Mouse (Mus musculus): ENCODE measurements around the gene Gm20388.

Gm20388 gene

GRCm38 (mm10) chr8:124212148-124212547 is 4301.5 kb downstream of the Gm20388 start:
- DNase-seq (ENCODE audit: extremely low spot score, low read depth, low spot score) = no peak

GRCm38 (mm10) chr8:124216951-124217350 is 4306.3 kb downstream of the Gm20388 start:
- no peak for DNase-seq (ENCODE audit: extremely low spot score, low read depth, low spot score)

GRCm38 (mm10) chr8:124229883-124230282 is 4319.2 kb downstream of the Gm20388 start:
- no peak for DNase-seq (ENCODE audit: extremely low spot score, low read depth, low spot score)

GRCm38 (mm10) chr8:124230496-124231175 is 4320.0 kb downstream of the Gm20388 start:
- DNase-seq (ENCODE audit: extremely low spot score, low read depth, low spot score) = no peak

GRCm38 (mm10) chr8:124231176-124231484 is 4320.5 kb downstream of the Gm20388 start, which contains the start of gene Galnt2:
TSS of gene Galnt2 (plus strand) at chr8:124231391.
- no peak for DNase-seq (ENCODE audit: extremely low spot score, low read depth, low spot score)

GRCm38 (mm10) chr8:124231485-124232279 is 4321.0 kb downstream of the Gm20388 start:
- no peak for DNase-seq (ENCODE audit: extremely low spot score, low read depth, low spot score)

- DNase-seq (ENCODE audit: extremely low spot score, low read depth, low spot score) = no peak
These were observed 4321.6 kb downstream of the Gm20388 start for GRCm38 (mm10) chr8:124232280-124232600.

GRCm38 (mm10) chr8:124234496-124234895 is 4323.9 kb downstream of the Gm20388 start:
- DNase-seq (ENCODE audit: extremely low spot score, low read depth, low spot score) = no peak

- DNase-seq (ENCODE audit: extremely low spot score, low read depth, low spot score) = no peak
These were observed 4324.9 kb downstream of the Gm20388 start for GRCm38 (mm10) chr8:124235536-124235935.

- DNase-seq (ENCODE audit: extremely low spot score, low read depth, low spot score) = no peak
These were observed 4328.7 kb downstream of the Gm20388 start for GRCm38 (mm10) chr8:124239350-124239749.

- DNase-seq (ENCODE audit: extremely low spot score, low read depth, low spot score) = no peak
These were observed 4330.3 kb downstream of the Gm20388 start for GRCm38 (mm10) chr8:124240932-124241331.

GRCm38 (mm10) chr8:124242208-124242607 is 4331.6 kb downstream of the Gm20388 start:
- DNase-seq (ENCODE audit: extremely low spot score, low read depth, low spot score) = no peak

GRCm38 (mm10) chr8:124242913-124243312 is 4332.3 kb downstream of the Gm20388 start:
- no peak for DNase-seq (ENCODE audit: extremely low spot score, low read depth, low spot score)

GRCm38 (mm10) chr8:124247581-124247980 is 4336.9 kb downstream of the Gm20388 start:
- DNase-seq (ENCODE audit: extremely low spot score, low read depth, low spot score) = no peak

- no peak for DNase-seq (ENCODE audit: extremely low spot score, low read depth, low spot score)
These were observed 4338.0 kb downstream of the Gm20388 start for GRCm38 (mm10) chr8:124248688-124249087.

GRCm38 (mm10) chr8:124250255-124250654 is 4339.6 kb downstream of the Gm20388 start:
- DNase-seq (ENCODE audit: extremely low spot score, low read depth, low spot score) = no peak

GRCm38 (mm10) chr8:124250785-124251184 is 4340.1 kb downstream of the Gm20388 start:
- DNase-seq (ENCODE audit: extremely low spot score, low read depth, low spot score) = no peak

GRCm38 (mm10) chr8:124252533-124252950 is 4341.9 kb downstream of the Gm20388 start:
- no peak for DNase-seq (ENCODE audit: extremely low spot score, low read depth, low spot score)

- no peak for DNase-seq (ENCODE audit: extremely low spot score, low read depth, low spot score)
These were observed 4343.3 kb downstream of the Gm20388 start for GRCm38 (mm10) chr8:124253939-124254338.

GRCm38 (mm10) chr8:124256841-124257240 is 4346.2 kb downstream of the Gm20388 start:
- DNase-seq (ENCODE audit: extremely low spot score, low read depth, low spot score) = no peak

GRCm38 (mm10) chr8:124257363-124257762 is 4346.7 kb downstream of the Gm20388 start:
- DNase-seq (ENCODE audit: extremely low spot score, low read depth, low spot score) = no peak

GRCm38 (mm10) chr8:124259146-124259545 is 4348.5 kb downstream of the Gm20388 start:
- no peak for DNase-seq (ENCODE audit: extremely low spot score, low read depth, low spot score)
